Comparison of ENCODE assay signal across 8 mouse cellular contexts in genomic region chr5:148554701-148555100, GRCm38 (mm10). TPM values are rescaled to one million over a fixed set of nuclear protein-coding genes. Genes with fewer than 3 reads are reported as not detected.
DNase-seq lines count a peak whose midpoint lies in the region; ATAC-seq and TF ChIP-seq lines count a peak whose summit lies in the region.

No protein-coding gene starts in this region.

- H3K9ac ChIP-seq in MEL (ENCODE audit: control insufficient read depth, low read depth, low read length, poor library complexity, severe bottlenecking), result no peak overlapping the region
- H3K9ac ChIP-seq in hindbrain, embryonic 16.5 days (ENCODE audit: low read depth, low read length), result peak overlapping the region; percentile 50; the same call in 1 of the 2 replicates
- H3K9ac ChIP-seq in midbrain, embryonic 16.5 days (ENCODE audit: low read depth, low read length), result peak overlapping the region; percentile 47

- no peak for TF ChIP-seq EP300 in MEL (IDR thresholded peaks at IDR 0.05; ENCODE audit: low read depth in 1 of 2, low read length in 2 of 2)

- H3K79me2 ChIP-seq in MEL (ENCODE audit: control insufficient read depth, insufficient read depth, low read length, poor library complexity), result peaks cover 18% of the 10 kb centered on the region

- no peak for TF ChIP-seq CTCF in MEL (IDR thresholded peaks at IDR 0.05 in 2 of 3, conservative IDR thresholded peaks at IDR 0.05 in 1 of 3; ENCODE audit: control insufficient read depth in 1 of 3, insufficient read depth in 1 of 3, low read depth in 2 of 3, low read length in 3 of 3, poor library complexity in 1 of 3, severe bottlenecking in 1 of 3)

- no peak for TF ChIP-seq POLR2A in MEL (IDR thresholded peaks at IDR 0.05; ENCODE audit: control insufficient read depth in 1 of 2, insufficient read depth in 1 of 2, low read depth in 1 of 2, low read length in 2 of 2, poor library complexity in 1 of 2)

- peak overlapping the region; percentile 51 for H3K4me2 ChIP-seq in hindbrain, embryonic 16.5 days (ENCODE audit: low read length)
- peak overlapping the region; percentile 47 for H3K4me2 ChIP-seq in midbrain, embryonic 16.5 days (ENCODE audit: low read length)

- DNase-seq in embryo, embryonic 10.5 days (ENCODE audit: low spot score), result peak; percentile 43
- no peak for DNase-seq in embryo, embryonic 11 days
- DNase-seq in MEL (ENCODE audit: low read depth, low spot score), result peak; percentile 40
- no peak for DNase-seq in left cerebral cortex, adult 11 months (ENCODE audit: low spot score)
- no peak for DNase-seq in cerebellum, adult 9-10 months
- DNase-seq in urinary bladder, postnatal 25 days (ENCODE audit: low spot score), result no peak

- 4% methylated on average over 16 of the region's 16 CpGs for WGBS in hindbrain, embryonic 16.5 days
- WGBS in midbrain, embryonic 16.5 days, result under 1% methylated on average over 16 of the region's 16 CpGs

- H3K4me1 ChIP-seq in MEL (ENCODE audit: control insufficient read depth in 1 of 2, insufficient read depth in 2 of 2, low read length in 2 of 2), result peaks cover 3 to 22% of the 10 kb centered on the region in 2 experiments; a peak in 3 of 4 replicates
- peaks cover 12% of the 10 kb centered on the region for H3K4me1 ChIP-seq in hindbrain, embryonic 16.5 days (ENCODE audit: control insufficient read depth, insufficient read depth, low read depth, low read length)
- H3K4me1 ChIP-seq in midbrain, embryonic 16.5 days (ENCODE audit: control insufficient read depth, insufficient read depth, low read length), result peaks cover 21% of the 10 kb centered on the region

- no peaks in the 10 kb centered on the region for H3K27me3 ChIP-seq in MEL (ENCODE audit: control insufficient read depth in 1 of 2, insufficient read depth in 2 of 2, low read length in 2 of 2)
- H3K27me3 ChIP-seq in hindbrain, embryonic 16.5 days (replicated peaks; ENCODE audit: control insufficient read depth, insufficient read depth, low read length), result no peaks in the 10 kb centered on the region
- H3K27me3 ChIP-seq in midbrain, embryonic 16.5 days (ENCODE audit: control insufficient read depth, insufficient read depth, low read depth, low read length), result no peaks in the 10 kb centered on the region

- H3K36me3 ChIP-seq in MEL (ENCODE audit: control insufficient read depth in 1 of 2, insufficient read depth in 2 of 2, low read length in 2 of 2), result peaks cover 0 to 12% of the 10 kb centered on the region in 2 experiments; a peak in 2 of 4 replicates
- no peaks in the 10 kb centered on the region for H3K36me3 ChIP-seq in hindbrain, embryonic 16.5 days (ENCODE audit: control insufficient read depth, insufficient read depth, low read length)
- H3K36me3 ChIP-seq in midbrain, embryonic 16.5 days (ENCODE audit: control insufficient read depth, insufficient read depth, low read length), result no peaks in the 10 kb centered on the region

- no peak for ATAC-seq in hindbrain, embryonic 16.5 days
- no peak for ATAC-seq in midbrain, embryonic 16.5 days

- no peaks in the 10 kb centered on the region for H3K9me3 ChIP-seq in MEL (replicated peaks; ENCODE audit: insufficient read depth, low read length)
- no peaks in the 10 kb centered on the region for H3K9me3 ChIP-seq in hindbrain, embryonic 16.5 days (ENCODE audit: control insufficient read depth, low read length)
- no peaks in the 10 kb centered on the region for H3K9me3 ChIP-seq in midbrain, embryonic 16.5 days (replicated peaks; ENCODE audit: control insufficient read depth, low read length, poor library complexity, severe bottlenecking)

- no peak overlapping the region for H3K27ac ChIP-seq in MEL (ENCODE audit: control insufficient read depth, low read depth, low read length)
- no peak overlapping the region for H3K27ac ChIP-seq in hindbrain, embryonic 16.5 days (ENCODE audit: low read depth, low read length)
- no peak overlapping the region for H3K27ac ChIP-seq in midbrain, embryonic 16.5 days (ENCODE audit: low read length)

- no peak for TF ChIP-seq RAD21 in MEL (IDR thresholded peaks at IDR 0.05; ENCODE audit: low read depth, low read length)

- H3K4me3 ChIP-seq in MEL (ENCODE audit: control insufficient read depth in 1 of 2, insufficient read depth in 1 of 2, low read depth in 2 of 2, low read length in 2 of 2), result no peak overlapping the region
- 0 out of 2 replicates have a peak overlapping the region, but pooled peaks have one; percentile 20 for H3K4me3 ChIP-seq in hindbrain, embryonic 16.5 days (ENCODE audit: low read length)
- H3K4me3 ChIP-seq in midbrain, embryonic 16.5 days (ENCODE audit: low read depth, low read length), result peak overlapping the region; percentile 15

TF ChIP-seq in MEL, 35 proteins besides CTCF, POLR2A, EP300 and RAD21:
- no peak for TF ChIP-seq E2F4 (IDR thresholded peaks at IDR 0.05; ENCODE audit: borderline replicate concordance, low read depth, low read length)
- TF ChIP-seq GATA1 (IDR thresholded peaks at IDR 0.05; ENCODE audit: low read depth, low read length), result no peak
- TF ChIP-seq POLR2AphosphoS5 (IDR thresholded peaks at IDR 0.05; ENCODE audit: borderline replicate concordance, low read depth, low read length), result no peak
- TF ChIP-seq MYB (IDR thresholded peaks at IDR 0.05; ENCODE audit: low read depth, low read length), result no peak
- TF ChIP-seq ZNF384 (IDR thresholded peaks at IDR 0.05; ENCODE audit: low read depth, low read length), result no peak
- TF ChIP-seq MEF2A (IDR thresholded peaks at IDR 0.05; ENCODE audit: extremely low read depth, insufficient replicate concordance, low read depth, low read length, poor library complexity, severe bottlenecking), result no peak
- TF ChIP-seq GABPA (IDR thresholded peaks at IDR 0.05; ENCODE audit: low read depth, low read length), result 0 out of 2 replicates have a peak, but pooled peaks have one; percentile 43
TF ChIP-seq in MEL: peak in this region for 1.

RNA-seq across cellular contexts. Expression of gene Ubl3, which starts 2.1 kb away (rescaled TPM):
- 41.0 and 50.7 TPM in 2 replicates for total RNA-seq in MEL (2012; rRNA removed)
- polyA plus RNA-seq in MEL (2012; ENCODE audit: insufficient read depth in 1 of 2, insufficient read length in 2 of 2, low read depth in 1 of 2, low replicate concordance in 2 of 2, missing spikeins in 1 of 2), result 10 to 100 TPM in 1 of 2 experiments, not detected in 1; 59.0 TPM
- 70.7 and 90.1 TPM in 2 replicates for polyA plus RNA-seq in hindbrain, embryonic 16.5 days (2015; fragmentation: Nextera tagmentation; extraction: Ambion mirVana)
- polyA plus RNA-seq in midbrain, embryonic 16.5 days (2015; fragmentation: Nextera tagmentation; extraction: Ambion mirVana), result 79.9 and 84.3 TPM in 2 replicates

Comparison
In these comparisons a context has a peak if more than half of its experiments do, and no peak if none do; other contexts are left out.
1. DNase-seq: peak in embryo, embryonic 10.5 days (single experiment) and MEL (single experiment); none in embryo, embryonic 11 days (single experiment), left cerebral cortex, adult 11 months (single experiment), cerebellum, adult 9-10 months (single experiment) and urinary bladder, postnatal 25 days (single experiment).
2. H3K4me3 ChIP-seq: peak in hindbrain, embryonic 16.5 days (single experiment) and midbrain, embryonic 16.5 days (single experiment); none in MEL (0 of 2).